Mouse (Mus musculus): ENCODE results near the gene Rps3a1. TPM values are rescaled to one million over a fixed set of nuclear protein-coding genes. Genes with fewer than 3 reads are reported as not detected.
"Not testable (repeated sequence)": the region's sequence is repeated elsewhere in the genome, so short reads cannot be mapped to it uniquely, and the experiment has no call there.

The Rps3a1 gene
- polyA plus RNA-seq, 1 experiment from 2014 or later: 722 TPM

- no peaks in the 10 kb centered on the region for H3K27me3 ChIP-seq
- peaks cover 16% of the 10 kb centered on the region for H3K4me1 ChIP-seq (replicated peaks)
- no peak overlapping the region for H3K4me3 ChIP-seq (replicated peaks)
- H3K9ac ChIP-seq (replicated peaks): no peak overlapping the region
- H3K4me2 ChIP-seq (replicated peaks): no peak overlapping the region
- H3K9me3 ChIP-seq: no peaks in the 10 kb centered on the region
- H3K27ac ChIP-seq: no peak overlapping the region
- no peak for ATAC-seq
- H3K36me3 ChIP-seq: no peaks in the 10 kb centered on the region
- 25% methylated on average over 10 of the region's 10 CpGs for WGBS
Measured at GRCm38 (mm10) chr3:86110077-86110476, 32.4 kb downstream of the Rps3a1 start.

- H3K27me3 ChIP-seq: no peaks in the 10 kb centered on the region
- H3K9ac ChIP-seq (replicated peaks): no peak overlapping the region
- H3K9me3 ChIP-seq: no peaks in the 10 kb centered on the region
- H3K27ac ChIP-seq: no peak overlapping the region
- H3K4me3 ChIP-seq (replicated peaks): no peak overlapping the region
- no peak overlapping the region for H3K4me2 ChIP-seq (replicated peaks)
- no peak for ATAC-seq
- no peaks in the 10 kb centered on the region for H3K36me3 ChIP-seq
- peaks cover 16% of the 10 kb centered on the region for H3K4me1 ChIP-seq (replicated peaks)
- WGBS: 95% methylated on average over 7 of the region's 7 CpGs
Measured at GRCm38 (mm10) chr3:86109099-86109498, 33.4 kb downstream of the Rps3a1 start.

- H3K9ac ChIP-seq (replicated peaks): no peak overlapping the region
- H3K9me3 ChIP-seq: no peaks in the 10 kb centered on the region
- H3K4me1 ChIP-seq (replicated peaks): peaks cover 16% of the 10 kb centered on the region
- no peaks in the 10 kb centered on the region for H3K27me3 ChIP-seq
- ATAC-seq: no peak
- H3K4me2 ChIP-seq (replicated peaks): no peak overlapping the region
- H3K27ac ChIP-seq: no peak overlapping the region
- 92% methylated on average over 4 of the region's 4 CpGs for WGBS
- no peaks in the 10 kb centered on the region for H3K36me3 ChIP-seq
- H3K4me3 ChIP-seq (replicated peaks): no peak overlapping the region
Measured at GRCm38 (mm10) chr3:86108576-86108975, 33.9 kb downstream of the Rps3a1 start.

- Histone ChIP-seq H3K27ac (no peak overlapping the region), H3K9me3 (no peaks in the 10 kb centered on the region), H3K36me3 (no peaks in the 10 kb centered on the region), H3K9ac (replicated peaks) (no peak overlapping the region), H3K4me1 (replicated peaks) (peaks cover 13% of the 10 kb centered on the region), H3K4me3 (replicated peaks) (no peak overlapping the region), H3K27me3 (no peaks in the 10 kb centered on the region), H3K4me2 (replicated peaks) (no peak overlapping the region)
- ATAC-seq: peak; percentile 81
- WGBS: 42% methylated on average over 8 of the region's 8 CpGs
Measured at GRCm38 (mm10) chr3:86107637-86108539, 34.6 kb downstream of the Rps3a1 start.

GRCm38 (mm10) chr3:86106086-86106632 is 36.3 kb downstream of the Rps3a1 start:
- H3K9ac ChIP-seq (replicated peaks): no peak overlapping the region
- H3K4me1 ChIP-seq (replicated peaks): peaks cover 11% of the 10 kb centered on the region
- 96% methylated on average over 8 of the region's 8 CpGs for WGBS
- no peaks in the 10 kb centered on the region for H3K36me3 ChIP-seq
- ATAC-seq: no peak
- H3K27me3 ChIP-seq: no peaks in the 10 kb centered on the region
- H3K4me3 ChIP-seq (replicated peaks): no peak overlapping the region
- H3K4me2 ChIP-seq (replicated peaks): no peak overlapping the region
- H3K27ac ChIP-seq: no peak overlapping the region
- no peaks in the 10 kb centered on the region for H3K9me3 ChIP-seq

- no peak for ATAC-seq
- Histone ChIP-seq H3K9ac (replicated peaks) (no peak overlapping the region), H3K4me1 (replicated peaks) (peaks cover 9% of the 10 kb centered on the region), H3K27me3 (no peaks in the 10 kb centered on the region), H3K4me3 (replicated peaks) (no peak overlapping the region), H3K27ac (no peak overlapping the region), H3K9me3 (no peaks in the 10 kb centered on the region), H3K36me3 (no peaks in the 10 kb centered on the region), H3K4me2 (replicated peaks) (no peak overlapping the region)
- WGBS: 84% methylated on average over 4 of the region's 4 CpGs
Measured at GRCm38 (mm10) chr3:86104909-86105308, 37.6 kb downstream of the Rps3a1 start.

- not testable (repeated sequence) for H3K9me3 ChIP-seq; H3K9ac ChIP-seq (replicated peaks); H3K4me2 ChIP-seq (replicated peaks); H3K27ac ChIP-seq; ATAC-seq; H3K4me1 ChIP-seq (replicated peaks); H3K27me3 ChIP-seq; H3K36me3 ChIP-seq; H3K4me3 ChIP-seq (replicated peaks)
- WGBS: 90% methylated on average over 7 of the region's 7 CpGs
Measured at GRCm38 (mm10) chr3:86104433-86104832, 38.1 kb downstream of the Rps3a1 start.

GRCm38 (mm10) chr3:86103449-86104291 is 38.8 kb downstream of the Rps3a1 start:
- Histone ChIP-seq H3K36me3 (no peaks in the 10 kb centered on the region), H3K4me1 (replicated peaks) (peaks cover 9% of the 10 kb centered on the region), H3K27me3 (no peaks in the 10 kb centered on the region), H3K9ac (replicated peaks) (no peak overlapping the region), H3K27ac (no peak overlapping the region), H3K4me2 (replicated peaks) (no peak overlapping the region), H3K4me3 (replicated peaks) (no peak overlapping the region), H3K9me3 (no peaks in the 10 kb centered on the region)
- no peak for ATAC-seq
- 89% methylated on average over 18 of the region's 18 CpGs for WGBS

- Histone ChIP-seq H3K9ac (replicated peaks) (no peak overlapping the region), H3K27ac (no peak overlapping the region), H3K4me3 (replicated peaks) (no peak overlapping the region), H3K4me1 (replicated peaks) (no peaks in the 10 kb centered on the region; the same call in 1 of the 2 replicates), H3K4me2 (replicated peaks) (no peak overlapping the region), H3K36me3 (no peaks in the 10 kb centered on the region), H3K27me3 (no peaks in the 10 kb centered on the region), H3K9me3 (no peaks in the 10 kb centered on the region)
- WGBS: 81% methylated on average over 6 of the region's 6 CpGs
- no peak for ATAC-seq
Measured at GRCm38 (mm10) chr3:86101956-86102355, 40.5 kb downstream of the Rps3a1 start.

GRCm38 (mm10) chr3:86093907-86094306 is 48.6 kb downstream of the Rps3a1 start:
- Histone ChIP-seq H3K9ac (replicated peaks) (no peak overlapping the region), H3K4me3 (replicated peaks) (no peak overlapping the region), H3K4me1 (replicated peaks) (peaks cover 28% of the 10 kb centered on the region), H3K27me3 (no peaks in the 10 kb centered on the region), H3K4me2 (replicated peaks) (no peak overlapping the region; the same call in 1 of the 2 replicates), H3K9me3 (no peaks in the 10 kb centered on the region), H3K27ac (peak overlapping the region; percentile 76), H3K36me3 (no peaks in the 10 kb centered on the region)
- no peak for ATAC-seq
- WGBS: 69% methylated on average over 5 of the region's 5 CpGs

- WGBS: 27% methylated on average over 6 of the region's 6 CpGs
- Histone ChIP-seq H3K36me3 (no peaks in the 10 kb centered on the region), H3K27me3 (no peaks in the 10 kb centered on the region), H3K4me3 (replicated peaks) (no peak overlapping the region), H3K4me1 (replicated peaks) (peaks cover 28% of the 10 kb centered on the region), H3K9me3 (no peaks in the 10 kb centered on the region), H3K4me2 (replicated peaks) (no peak overlapping the region; the same call in 1 of the 2 replicates), H3K9ac (replicated peaks) (no peak overlapping the region), H3K27ac (peak overlapping the region; percentile 76)
- ATAC-seq: peak; percentile 82
Measured at GRCm38 (mm10) chr3:86093213-86093845, 49.2 kb downstream of the Rps3a1 start.

Data from midbrain, embryonic 13.5 days (tissue).